Mouse (Mus musculus): ENCODE data around the gene Mical2.

GRCm38 (mm10) chr7:112378056-112378455 is 152.4 kb downstream of the Mical2 start:
- TF ChIP-seq CTCF (IDR thresholded peaks at IDR 0.05; ENCODE audit: insufficient read depth, low read length) (no peak), POLR2A (IDR thresholded peaks at IDR 0.05; ENCODE audit: borderline replicate concordance, extremely low read depth, low read depth, low read length) (no peak)

All from lung, adult 2 months (tissue).